Mouse (Mus musculus): ENCODE measurements around the gene Ifitm2.
A peak's percentile ranks its signal among the peaks of the same experiment; 100 is the strongest.
"Not testable (repeated sequence)": the region's sequence is repeated elsewhere in the genome, so short reads cannot be mapped to it uniquely, and the experiment has no call there.

The Ifitm2 gene

DNA sequence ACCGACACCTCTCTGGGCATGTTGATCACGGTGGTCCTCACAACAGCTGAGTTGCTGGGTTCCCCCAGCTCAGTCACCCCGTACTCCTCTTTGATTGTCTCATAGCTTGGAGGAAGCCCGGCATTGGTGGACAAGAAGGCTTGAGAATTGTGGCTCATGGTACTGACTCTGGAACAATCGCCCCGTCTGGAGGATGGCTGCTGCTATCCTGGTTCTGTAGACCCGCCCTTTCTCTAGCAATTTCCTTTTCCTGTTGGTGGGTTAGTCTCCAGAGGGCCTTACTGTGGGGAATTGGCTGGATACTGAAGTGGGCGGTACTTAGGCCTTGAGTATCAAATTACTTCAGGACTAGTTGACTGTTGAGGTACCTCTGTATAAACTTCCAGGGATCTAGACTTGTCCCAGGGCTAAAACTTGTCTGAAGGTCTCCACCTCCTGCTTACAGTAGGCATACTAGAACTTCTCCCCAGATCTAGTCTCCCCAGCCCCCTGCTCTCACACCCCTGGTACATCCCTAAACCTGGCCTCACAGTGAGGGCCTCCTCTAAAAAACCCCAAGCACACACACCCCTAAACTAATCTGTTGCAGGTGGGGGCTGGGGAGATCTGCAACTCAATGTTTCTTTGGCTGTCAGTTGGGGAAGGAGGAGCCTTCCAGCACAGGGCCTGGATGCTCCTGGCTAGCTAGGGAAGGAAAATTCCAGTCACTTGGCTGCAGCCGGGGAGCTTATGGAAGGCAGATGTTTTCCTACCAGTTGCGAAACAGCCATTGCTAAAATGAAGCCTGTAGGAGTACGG, at the start of gene Ifitm2, which contains the start of gene Gm45717:
Gene Ifitm2 (minus strand): TSS at position 230 of the 798 bp plus-strand sequence.
Gene Gm45717 (minus strand): TSS at position 180 of the 798 bp plus-strand sequence.
- ATAC-seq (ENCODE audit: low TSS enrichment), result peak; percentile 92

DNA sequence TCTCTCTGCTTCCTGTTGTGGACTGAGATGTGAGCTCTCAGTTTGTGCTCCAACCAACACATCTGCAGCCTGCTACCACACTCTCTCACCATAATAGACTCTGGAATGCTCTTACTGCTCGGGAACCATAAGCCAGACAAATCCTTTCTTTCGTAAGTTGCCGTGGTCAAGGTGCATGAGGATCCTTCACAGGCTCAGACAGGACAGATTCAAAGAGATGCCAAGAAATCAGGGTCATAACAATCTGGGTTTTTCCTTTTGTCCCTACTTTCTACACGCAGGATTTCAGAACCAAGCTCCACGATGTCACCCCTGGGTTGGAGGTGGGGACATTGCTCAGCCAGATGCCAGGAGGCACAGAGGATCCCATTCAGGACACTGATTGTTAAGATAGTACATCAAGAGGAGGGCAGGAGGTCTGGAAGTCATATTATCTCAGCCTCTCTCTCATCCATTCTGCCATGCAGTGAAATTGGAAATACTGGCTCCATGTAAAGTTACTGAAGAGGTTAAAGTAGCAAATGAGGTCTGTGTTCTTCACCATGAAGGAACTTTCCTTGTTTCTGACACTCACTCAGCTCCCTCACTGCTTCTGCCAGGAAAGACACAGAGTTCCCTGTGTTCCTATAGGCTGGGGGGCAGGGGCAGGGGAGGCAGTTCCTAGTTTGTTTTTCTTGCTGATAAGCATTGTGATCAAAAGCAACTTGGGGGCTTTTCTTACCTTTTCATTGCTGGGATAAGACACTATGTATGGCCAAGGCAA, 47.6 kb upstream of the Ifitm2 start:
- no peak for ATAC-seq (ENCODE audit: low TSS enrichment)

GRCm38 (mm10) chr7:141000881-141001708, 45.3 kb upstream of the Ifitm2 start:
- ATAC-seq (ENCODE audit: low TSS enrichment), result no peak

DNA sequence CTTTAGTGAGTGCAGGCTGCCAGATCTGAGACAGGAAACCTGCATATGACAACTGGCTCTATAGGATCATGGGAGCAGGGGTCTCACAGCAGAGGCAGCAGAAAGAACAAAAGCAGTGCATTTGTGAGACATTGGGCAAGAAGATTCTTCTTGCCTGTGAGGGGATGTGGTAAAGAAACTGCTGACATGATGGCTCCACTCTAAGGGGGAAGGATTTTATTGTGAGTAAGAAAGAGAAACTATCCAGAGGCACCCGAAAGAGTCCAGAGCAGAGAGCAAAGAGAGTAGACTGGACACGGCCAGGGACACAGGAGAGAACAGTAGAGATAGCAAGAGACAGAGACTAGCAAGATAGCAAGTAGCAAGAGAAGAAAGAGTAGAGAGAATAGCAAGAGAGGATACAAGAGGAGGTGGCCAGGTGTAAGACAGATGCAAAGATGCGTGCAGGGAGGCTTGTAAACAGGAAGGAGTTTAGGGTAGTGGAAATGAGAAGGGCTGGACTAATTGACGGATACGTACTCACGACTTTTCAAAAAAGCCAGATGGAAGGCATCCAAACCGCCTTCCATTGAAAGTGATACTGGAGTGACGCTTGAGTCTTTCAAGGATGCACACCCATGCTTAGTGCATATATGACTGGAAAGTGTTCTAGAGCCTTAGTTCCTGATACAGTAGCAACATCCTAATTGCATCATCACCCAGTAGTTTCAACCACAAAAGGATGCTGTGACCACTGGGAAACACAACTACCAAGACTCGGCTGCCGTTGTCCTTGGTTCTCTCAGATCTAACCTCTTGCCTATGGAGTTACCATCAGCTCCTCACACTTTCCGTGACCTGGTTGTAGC, 43.3 kb upstream of the Ifitm2 start:
- no peak for ATAC-seq (ENCODE audit: low TSS enrichment)

GRCm38 (mm10) chr7:140997817-140998216, 42.0 kb upstream of the Ifitm2 start:
- no peak for ATAC-seq (ENCODE audit: low TSS enrichment)

- ATAC-seq (ENCODE audit: low TSS enrichment), result no peak
Observed at GRCm38 (mm10) chr7:140991117-140991689, 35.4 kb upstream of the Ifitm2 start.

DNA sequence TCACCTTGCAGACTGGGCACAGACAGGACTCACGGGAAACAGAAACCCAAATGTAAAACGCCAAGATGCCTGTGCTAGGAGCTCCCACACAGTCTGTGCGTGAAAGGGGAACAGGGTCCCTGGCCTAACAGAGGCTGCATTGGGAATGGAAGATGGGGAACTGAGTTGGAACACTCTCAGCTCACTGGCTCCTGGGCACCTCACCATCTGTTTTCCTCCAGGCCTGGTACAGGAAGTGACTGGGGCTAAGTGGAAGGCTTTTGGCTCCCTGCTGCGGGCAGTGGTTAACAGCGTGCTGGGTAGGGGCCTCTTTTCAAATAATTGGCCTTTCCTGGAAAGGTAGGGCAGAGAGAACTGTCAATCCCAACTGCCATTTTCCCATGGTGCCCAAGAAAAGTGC, 34.8 kb upstream of the Ifitm2 start:
- ATAC-seq (ENCODE audit: low TSS enrichment), result no peak

- ATAC-seq (ENCODE audit: low TSS enrichment), result no peak
Observed at GRCm38 (mm10) chr7:140990185-140990584, 34.4 kb upstream of the Ifitm2 start.

DNA sequence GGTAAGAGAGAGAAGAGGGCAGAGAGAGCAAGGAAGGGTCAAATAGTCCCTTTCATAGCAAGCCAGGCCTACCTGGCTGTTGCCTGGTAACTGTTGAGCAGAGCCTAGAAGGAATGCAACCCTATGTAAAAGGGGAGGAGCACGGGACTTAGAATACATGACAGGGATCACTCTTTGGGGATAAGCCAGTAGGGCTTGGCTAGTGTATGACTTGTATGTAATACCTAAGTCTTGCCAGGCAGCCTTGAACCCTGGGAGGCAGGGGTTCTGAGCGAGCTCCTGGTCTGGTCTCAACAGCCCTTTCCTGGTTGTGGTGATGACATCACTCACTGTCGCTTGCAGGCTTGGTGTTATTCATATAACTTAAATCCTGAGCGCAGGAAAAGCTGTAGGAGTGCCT, 33.2 kb upstream of the Ifitm2 start:
- ATAC-seq (ENCODE audit: low TSS enrichment), result no peak; the same call in 1 of the 2 replicates

- peak; percentile 38; the same call in 1 of the 2 replicates for ATAC-seq (ENCODE audit: low TSS enrichment)
Observed at GRCm38 (mm10) chr7:140987182-140988138, 31.7 kb upstream of the Ifitm2 start.

- no peak for ATAC-seq (ENCODE audit: low TSS enrichment)
Observed at GRCm38 (mm10) chr7:140982971-140983370, 27.2 kb upstream of the Ifitm2 start.

DNA sequence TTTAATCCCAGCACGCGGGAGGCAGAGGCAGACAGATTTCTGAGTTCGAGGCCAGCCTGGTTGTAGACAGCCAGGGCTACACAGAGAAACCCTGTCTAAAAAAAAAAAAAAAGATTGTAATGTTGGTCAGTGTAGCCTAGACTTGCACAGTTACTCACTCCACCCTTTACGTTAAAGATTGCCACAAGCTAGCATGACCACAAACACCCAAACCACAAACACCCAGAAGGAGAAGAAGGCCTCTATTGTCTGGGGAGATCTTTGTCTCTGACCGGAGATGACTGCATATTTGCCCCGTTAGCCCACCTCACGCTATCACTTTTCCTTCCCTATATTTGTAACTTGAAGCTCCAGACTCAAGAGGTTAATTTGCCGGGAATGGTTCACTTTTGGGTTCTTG, 25.9 kb upstream of the Ifitm2 start:
- no peak for ATAC-seq (ENCODE audit: low TSS enrichment)

DNA sequence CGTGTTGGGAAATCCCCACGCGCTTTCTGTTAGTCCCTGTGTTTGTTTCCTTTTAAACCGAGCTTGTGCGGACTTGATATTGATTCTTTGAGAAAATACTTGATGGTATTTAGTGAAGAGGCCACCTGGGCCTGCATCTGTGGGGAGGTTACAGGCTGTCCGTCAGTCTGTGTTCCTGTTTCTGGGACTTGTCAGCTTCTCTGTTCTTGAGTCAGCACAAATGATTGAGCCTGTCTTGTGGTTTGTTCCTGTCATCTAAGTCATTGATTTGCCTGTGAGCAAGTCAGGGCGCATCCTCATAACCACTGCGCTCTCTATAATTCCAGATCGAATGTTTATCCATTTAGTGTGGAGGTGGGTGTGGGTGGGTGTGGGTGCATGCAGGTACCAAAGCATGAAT, 20.9 kb upstream of the Ifitm2 start:
- ATAC-seq (ENCODE audit: low TSS enrichment), result not testable (repeated sequence)

- no peak for ATAC-seq (ENCODE audit: low TSS enrichment)
Observed at GRCm38 (mm10) chr7:140975465-140975864, 19.7 kb upstream of the Ifitm2 start.

DNA sequence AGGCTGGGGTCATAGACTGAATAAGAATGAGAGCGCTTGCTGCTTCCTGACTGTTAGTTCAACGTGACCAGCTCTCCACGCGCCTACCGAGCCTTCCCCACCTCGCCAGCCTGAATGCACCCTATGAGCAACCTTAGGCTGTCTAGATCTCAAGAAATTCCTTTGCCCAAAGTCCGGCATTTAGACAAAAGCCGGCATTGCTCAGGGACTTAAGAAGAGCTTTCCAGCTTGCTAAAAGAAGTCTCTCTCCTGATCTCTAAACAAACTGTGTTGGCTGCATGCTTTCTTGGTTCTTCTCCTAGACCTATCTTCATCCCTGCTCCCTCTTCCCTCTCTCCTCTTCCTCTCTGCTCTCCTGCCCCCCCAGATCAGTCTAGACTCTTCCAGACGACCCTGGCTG, 19.2 kb upstream of the Ifitm2 start:
- ATAC-seq (ENCODE audit: low TSS enrichment), result no peak

- peak; percentile 85 for ATAC-seq (ENCODE audit: low TSS enrichment)
Observed at GRCm38 (mm10) chr7:140973396-140974165, 17.8 kb upstream of the Ifitm2 start.

GRCm38 (mm10) chr7:140971479-140972171, 15.8 kb upstream of the Ifitm2 start:
- no peak for ATAC-seq (ENCODE audit: low TSS enrichment)

- no peak for ATAC-seq (ENCODE audit: low TSS enrichment)
Observed at GRCm38 (mm10) chr7:140970931-140971330, 15.1 kb upstream of the Ifitm2 start.
